Mouse (Mus musculus): ENCODE data around the gene Cct5. TPM values are rescaled to one million over a fixed set of nuclear protein-coding genes. Genes with fewer than 3 reads are reported as not detected.

Cct5 gene
- polyA plus RNA-seq, 1 experiment from 2014 or later: 754 TPM

- Histone ChIP-seq H3K9me3 (replicated peaks) (no peaks in the 10 kb centered on the region), H3K36me3 (peaks cover 47% of the 10 kb centered on the region), H3K4me3 (no peak overlapping the region), H3K27ac (no peak overlapping the region), H3K27me3 (ENCODE audit: low read depth, poor library complexity, severe bottlenecking) (no peaks in the 10 kb centered on the region), H3K4me1 (no peaks in the 10 kb centered on the region)
- 92% methylated on average over 8 of the region's 8 CpGs for WGBS
- no peak for DNase-seq (ENCODE audit: low spot score)
These were observed 17.9 kb upstream of the Cct5 start for GRCm38 (mm10) chr15:31619521-31619920.

GRCm38 (mm10) chr15:31617261-31617660 is 15.7 kb upstream of the Cct5 start:
- Histone ChIP-seq H3K27me3 (ENCODE audit: low read depth, poor library complexity, severe bottlenecking) (no peaks in the 10 kb centered on the region), H3K36me3 (peaks cover 50% of the 10 kb centered on the region), H3K4me3 (no peak overlapping the region), H3K4me1 (no peaks in the 10 kb centered on the region), H3K27ac (no peak overlapping the region), H3K9me3 (replicated peaks) (no peaks in the 10 kb centered on the region)
- DNase-seq (ENCODE audit: low spot score): no peak
- WGBS: 93% methylated on average over 9 of the region's 9 CpGs

- no peaks in the 10 kb centered on the region for H3K4me1 ChIP-seq
- H3K9me3 ChIP-seq (replicated peaks): no peaks in the 10 kb centered on the region
- H3K27ac ChIP-seq: no peak overlapping the region
- H3K36me3 ChIP-seq: peaks cover 42% of the 10 kb centered on the region
- no peak overlapping the region for H3K4me3 ChIP-seq
- WGBS: 88% methylated on average over 2 of the region's 2 CpGs
- H3K27me3 ChIP-seq (ENCODE audit: low read depth, poor library complexity, severe bottlenecking): no peaks in the 10 kb centered on the region
- DNase-seq (ENCODE audit: low spot score): no peak
These were observed 13.1 kb upstream of the Cct5 start for GRCm38 (mm10) chr15:31614666-31615065.

- Histone ChIP-seq H3K4me3 (no peak overlapping the region), H3K27me3 (ENCODE audit: low read depth, poor library complexity, severe bottlenecking) (no peaks in the 10 kb centered on the region), H3K27ac (no peak overlapping the region), H3K4me1 (no peaks in the 10 kb centered on the region), H3K9me3 (replicated peaks) (no peaks in the 10 kb centered on the region), H3K36me3 (peaks cover 40% of the 10 kb centered on the region)
- 91% methylated on average over 6 of the region's 6 CpGs for WGBS
- no peak for DNase-seq (ENCODE audit: low spot score)
These were observed 12.3 kb upstream of the Cct5 start for GRCm38 (mm10) chr15:31613826-31614453.

- no peak overlapping the region for H3K27ac ChIP-seq
- DNase-seq (ENCODE audit: low spot score): no peak
- no peaks in the 10 kb centered on the region for H3K27me3 ChIP-seq (ENCODE audit: low read depth, poor library complexity, severe bottlenecking)
- H3K36me3 ChIP-seq: peaks cover 23% of the 10 kb centered on the region
- no peaks in the 10 kb centered on the region for H3K4me1 ChIP-seq
- H3K4me3 ChIP-seq: no peak overlapping the region
- H3K9me3 ChIP-seq (replicated peaks): no peaks in the 10 kb centered on the region
- WGBS: 92% methylated on average over 4 of the region's 4 CpGs
These were observed 10.4 kb upstream of the Cct5 start for GRCm38 (mm10) chr15:31611976-31612375.

- H3K4me1 ChIP-seq: no peaks in the 10 kb centered on the region
- DNase-seq (ENCODE audit: low spot score): peak; percentile 45
- H3K9me3 ChIP-seq (replicated peaks): no peaks in the 10 kb centered on the region
- no peak overlapping the region for H3K27ac ChIP-seq
- H3K36me3 ChIP-seq: peaks cover 18% of the 10 kb centered on the region
- WGBS: 80% methylated on average over 3 of the region's 3 CpGs
- no peaks in the 10 kb centered on the region for H3K27me3 ChIP-seq (ENCODE audit: low read depth, poor library complexity, severe bottlenecking)
- H3K4me3 ChIP-seq: no peak overlapping the region
These were observed 9.4 kb upstream of the Cct5 start for GRCm38 (mm10) chr15:31611027-31611426.

GRCm38 (mm10) chr15:31606821-31607220 is 5.2 kb upstream of the Cct5 start:
- DNase-seq (ENCODE audit: low spot score): no peak
- H3K27ac ChIP-seq: no peak overlapping the region
- WGBS: 84% methylated on average over 6 of the region's 6 CpGs
- peaks cover 7% of the 10 kb centered on the region for H3K4me1 ChIP-seq
- H3K4me3 ChIP-seq: no peak overlapping the region
- H3K9me3 ChIP-seq (replicated peaks): no peaks in the 10 kb centered on the region
- no peaks in the 10 kb centered on the region for H3K27me3 ChIP-seq (ENCODE audit: low read depth, poor library complexity, severe bottlenecking)
- peaks cover 6% of the 10 kb centered on the region; the same call in 1 of the 2 replicates for H3K36me3 ChIP-seq

GRCm38 (mm10) chr15:31603113-31603512 is 1.5 kb upstream of the Cct5 start:
- Histone ChIP-seq H3K36me3 (peaks cover 8% of the 10 kb centered on the region; the same call in 1 of the 2 replicates), H3K9me3 (replicated peaks) (no peaks in the 10 kb centered on the region), H3K4me1 (peaks cover 18% of the 10 kb centered on the region), H3K27me3 (ENCODE audit: low read depth, poor library complexity, severe bottlenecking) (no peaks in the 10 kb centered on the region), H3K4me3 (peak overlapping the region; percentile 95), H3K27ac (no peak overlapping the region)
- no peak for DNase-seq (ENCODE audit: low spot score)
- 90% methylated on average over 13 of the region's 13 CpGs for WGBS

- Histone ChIP-seq H3K27ac (peak overlapping the region; percentile 98), H3K4me1 (peaks cover 18% of the 10 kb centered on the region), H3K9me3 (replicated peaks) (no peaks in the 10 kb centered on the region), H3K4me3 (peak overlapping the region; percentile 95), H3K27me3 (ENCODE audit: low read depth, poor library complexity, severe bottlenecking) (no peaks in the 10 kb centered on the region), H3K36me3 (peaks cover 15% of the 10 kb centered on the region)
- WGBS: 11% methylated on average over 15 of the region's 15 CpGs
- peak; percentile 70 for DNase-seq (ENCODE audit: low spot score)
These were observed 822 bp upstream of the Cct5 start for GRCm38 (mm10) chr15:31602426-31602825.

GRCm38 (mm10) chr15:31601279-31601645 is 342 bp downstream of the Cct5 start:
- H3K27ac ChIP-seq: peak overlapping the region; percentile 98
- no peaks in the 10 kb centered on the region for H3K27me3 ChIP-seq (ENCODE audit: low read depth, poor library complexity, severe bottlenecking)
- DNase-seq (ENCODE audit: low spot score): no peak
- H3K4me1 ChIP-seq: peaks cover 18% of the 10 kb centered on the region
- peaks cover 27% of the 10 kb centered on the region for H3K36me3 ChIP-seq
- H3K4me3 ChIP-seq: peak overlapping the region; percentile 95
- WGBS: under 1% methylated on average over 33 of the region's 33 CpGs
- H3K9me3 ChIP-seq (replicated peaks): no peaks in the 10 kb centered on the region

- Histone ChIP-seq H3K27me3 (ENCODE audit: low read depth, poor library complexity, severe bottlenecking) (no peaks in the 10 kb centered on the region), H3K27ac (no peak overlapping the region), H3K4me1 (peaks cover 18% of the 10 kb centered on the region), H3K9me3 (replicated peaks) (no peaks in the 10 kb centered on the region), H3K36me3 (peaks cover 41% of the 10 kb centered on the region), H3K4me3 (peak overlapping the region; percentile 95)
- 75% methylated on average over 4 of the region's 4 CpGs for WGBS
- no peak for DNase-seq (ENCODE audit: low spot score)
These were observed 1.8 kb downstream of the Cct5 start for GRCm38 (mm10) chr15:31599834-31600233.

- Histone ChIP-seq H3K4me1 (peaks cover 10% of the 10 kb centered on the region), H3K27ac (no peak overlapping the region), H3K4me3 (no peak overlapping the region), H3K9me3 (replicated peaks) (no peaks in the 10 kb centered on the region), H3K36me3 (peaks cover 83% of the 10 kb centered on the region), H3K27me3 (ENCODE audit: low read depth, poor library complexity, severe bottlenecking) (no peaks in the 10 kb centered on the region)
- 93% methylated on average over 7 of the region's 7 CpGs for WGBS
- DNase-seq (ENCODE audit: low spot score): no peak
These were observed 6.0 kb downstream of the Cct5 start for GRCm38 (mm10) chr15:31595651-31596050.

GRCm38 (mm10) chr15:31594260-31594659 is 7.3 kb downstream of the Cct5 start:
- no peaks in the 10 kb centered on the region for H3K9me3 ChIP-seq (replicated peaks)
- H3K36me3 ChIP-seq: peaks cover 97% of the 10 kb centered on the region
- H3K4me1 ChIP-seq: no peaks in the 10 kb centered on the region; the same call in 1 of the 2 replicates
- H3K4me3 ChIP-seq: no peak overlapping the region
- H3K27me3 ChIP-seq (ENCODE audit: low read depth, poor library complexity, severe bottlenecking): no peaks in the 10 kb centered on the region
- 97% methylated on average over 14 of the region's 14 CpGs for WGBS
- no peak for DNase-seq (ENCODE audit: low spot score)
- H3K27ac ChIP-seq: no peak overlapping the region

- H3K9me3 ChIP-seq (replicated peaks): no peaks in the 10 kb centered on the region
- no peaks in the 10 kb centered on the region for H3K27me3 ChIP-seq (ENCODE audit: low read depth, poor library complexity, severe bottlenecking)
- no peak for DNase-seq (ENCODE audit: low spot score)
- WGBS: 92% methylated on average over 8 of the region's 8 CpGs
- H3K4me1 ChIP-seq: no peaks in the 10 kb centered on the region
- H3K4me3 ChIP-seq: no peak overlapping the region
- no peak overlapping the region for H3K27ac ChIP-seq
- peaks cover 92% of the 10 kb centered on the region for H3K36me3 ChIP-seq
These were observed 9.1 kb downstream of the Cct5 start for GRCm38 (mm10) chr15:31592531-31592930.

Data from limb, embryonic 10.5 days (tissue).